Mouse (Mus musculus) liver, embryonic 14.5 days (tissue): Measurements from ENCODE around the gene Cnga3. TPM values are rescaled to one million over a fixed set of nuclear protein-coding genes. Genes with fewer than 3 reads are reported as not detected.

Experiments
- ATAC-seq: fragments of 200-750 bp; cut with Nextera tagmentation; 2 replicates; pipeline ENCODE4 v1.8.0; 2017; ENCODE audit warnings: moderate number of reproducible peaks, mild to moderate bottlenecking, moderate library complexity; ENCODE audit not compliant: insufficient read depth
- DNase-seq, 3 experiments: peaks; one replicate each; pipeline ENCODE4 v3.0.0-alpha.2; 2012 to 2013; ENCODE audit warnings: low read depth in 3 of 3, low spot score in 3 of 3
- H3K27ac ChIP-seq: fragments of 300-500 bp; sonication (generic); 2 replicates; pipeline ENCODE4 v1.5.1; 2014; ENCODE audit warnings: moderate library complexity, mild to moderate bottlenecking, control low read depth, inconsistent platforms
- H3K27me3 ChIP-seq: fragments of 300-500 bp; sonication (generic); 2 replicates; pipeline ENCODE4 v1.6.1; 2014; ENCODE audit warnings: mild to moderate bottlenecking, low read length, moderate library complexity; ENCODE audit not compliant: control insufficient read depth, insufficient read depth
- H3K36me3 ChIP-seq: fragments of 300-500 bp; sonication (generic); replicated peaks from 2 replicates; pipeline ENCODE4 v1.6.1; 2014; ENCODE audit warnings: low read depth; ENCODE audit not compliant: control insufficient read depth, insufficient read depth
- H3K4me1 ChIP-seq, 2 experiments: fragments of 200-500 bp in 1 of 2; fragments of 300-500 bp in 1 of 2; sonication (generic) in 1 of 2; replicated peaks; 2 replicates each; pipeline ENCODE4 v1.6.1; 2012 to 2014; ENCODE audit warnings: antibody characterized with exemption in 1 of 2, inconsistent platforms in 1 of 2, low read length in 1 of 2; ENCODE audit not compliant: control insufficient read depth in 2 of 2, insufficient read depth in 2 of 2
- H3K4me2 ChIP-seq: fragments of 300-500 bp; sonication (generic); 2 replicates; pipeline ENCODE4 v1.6.1; 2014; ENCODE audit warnings: low read depth, mild to moderate bottlenecking, control low read depth, moderate library complexity
- H3K4me3 ChIP-seq, 2 experiments: fragments of 200-500 bp in 1 of 2; fragments of 300-500 bp in 1 of 2; sonication (generic) in 1 of 2; 2 replicates each; pipeline ENCODE4 v1.5.1; 2012 to 2014; ENCODE audit warnings: low read depth in 2 of 2, low read length in 2 of 2, mild to moderate bottlenecking in 2 of 2, control low read depth in 1 of 2, inconsistent platforms in 1 of 2, moderate library complexity in 1 of 2; ENCODE audit not compliant: insufficient read depth in 1 of 2
- H3K9ac ChIP-seq: fragments of 300-500 bp; sonication (generic); replicated peaks from 2 replicates; pipeline ENCODE4 v1.6.1; 2014; ENCODE audit warnings: mild to moderate bottlenecking, control low read depth, moderate library complexity
- H3K9me3 ChIP-seq: fragments of 300-500 bp; sonication (generic); 2 replicates; pipeline ENCODE4 v1.6.1; 2016; ENCODE audit warnings: low read length, mixed read lengths; ENCODE audit not compliant: control insufficient read depth
- CTCF ChIP-seq: IDR thresholded peaks from 2 replicates; pipeline ENCODE4 v1.5.1; 2016; ENCODE audit warnings: antibody characterized with exemption, low read depth, control low read depth
- EP300 ChIP-seq: IDR thresholded peaks from 2 replicates; pipeline ENCODE4 v1.6.1; 2016; ENCODE audit warnings: antibody characterized with exemption, low read depth
- WGBS: fragments of 180-500 bp; shearing (Covaris S2); extraction: QIAGEN DNeasy Blood & Tissue Kit; methylation state at CpG from one replicate; pipeline ENCODE4 v1.1.7; 2014; ENCODE audit not compliant: insufficient replicate concordance; 5-methylcytosine and 5-hydroxymethylcytosine counted together
- polyA plus RNA-seq, 2 experiments: library from polyadenylated mRNA; depleted of rRNA in 1 of 2; stranded (reverse) in 1 of 2; unstranded in 1 of 2; fragments of >200 nt; fragmentation: Nextera tagmentation in 1 of 2; extraction: Ambion mirVana in 1 of 2; gene quantifications; 2 replicates each; pipeline versions ENCODE4 v1.2.1 to v1.2.3; 2012 to 2014

Cnga3 gene
- polyA plus RNA-seq, 2 experiments: not detected

DNA sequence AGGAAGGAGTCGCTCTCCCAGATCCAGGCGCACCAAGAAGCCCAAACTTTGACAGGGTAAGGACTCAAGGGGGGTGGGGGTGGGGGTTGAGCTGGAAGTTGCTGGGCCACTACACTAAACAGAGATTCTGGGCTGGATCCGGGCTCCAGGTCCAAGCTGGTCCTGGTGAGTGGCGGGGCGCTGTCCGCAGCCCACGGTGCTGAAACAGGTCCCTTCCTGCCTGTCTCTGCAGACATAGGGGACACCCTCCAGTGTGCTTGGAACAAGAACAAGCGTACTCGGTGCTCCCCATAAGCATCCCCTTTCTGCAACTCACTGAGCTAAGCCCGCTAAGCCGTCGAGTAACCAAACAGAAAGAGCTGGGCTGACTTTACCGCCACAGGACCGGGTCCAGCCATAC, 4.2 kb downstream of the Cnga3 start:
- Histone ChIP-seq H3K27ac (no peak overlapping the region), H3K4me1 (no peaks in the 10 kb centered on the region), H3K4me2 (no peak overlapping the region), H3K27me3 (no peaks in the 10 kb centered on the region), H3K9ac (no peak overlapping the region), H3K9me3 (no peaks in the 10 kb centered on the region), H3K4me3 (no peak overlapping the region), H3K36me3 (no peaks in the 10 kb centered on the region)
- TF ChIP-seq CTCF (no peak), EP300 (no peak)
- no peak for DNase-seq
- WGBS: 7% methylated on average over 14 of the region's 14 CpGs
- no peak for ATAC-seq

DNA sequence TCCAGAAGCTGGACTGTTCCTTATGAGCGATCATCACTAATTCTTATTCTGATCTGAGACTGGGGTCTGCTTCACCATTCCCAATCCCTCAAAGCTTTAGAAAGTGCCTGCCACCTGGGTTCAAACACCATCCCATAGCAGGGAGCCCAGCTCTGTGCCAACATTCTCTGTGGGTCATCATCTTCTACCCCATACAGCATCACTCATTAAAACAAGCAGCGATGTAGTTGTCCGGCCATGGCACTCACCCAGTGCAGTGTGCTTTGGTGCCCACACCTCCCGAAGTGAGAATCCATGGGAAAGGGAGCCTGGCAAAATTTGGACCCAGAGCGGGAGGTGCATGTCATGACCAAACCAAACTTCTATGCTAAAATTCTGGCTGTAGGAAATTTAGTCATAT, 5.4 kb downstream of the Cnga3 start:
- no peak for ATAC-seq
- no peak overlapping the region for H3K27ac ChIP-seq
- WGBS: 68% methylated on average over 5 of the region's 5 CpGs

DNA sequence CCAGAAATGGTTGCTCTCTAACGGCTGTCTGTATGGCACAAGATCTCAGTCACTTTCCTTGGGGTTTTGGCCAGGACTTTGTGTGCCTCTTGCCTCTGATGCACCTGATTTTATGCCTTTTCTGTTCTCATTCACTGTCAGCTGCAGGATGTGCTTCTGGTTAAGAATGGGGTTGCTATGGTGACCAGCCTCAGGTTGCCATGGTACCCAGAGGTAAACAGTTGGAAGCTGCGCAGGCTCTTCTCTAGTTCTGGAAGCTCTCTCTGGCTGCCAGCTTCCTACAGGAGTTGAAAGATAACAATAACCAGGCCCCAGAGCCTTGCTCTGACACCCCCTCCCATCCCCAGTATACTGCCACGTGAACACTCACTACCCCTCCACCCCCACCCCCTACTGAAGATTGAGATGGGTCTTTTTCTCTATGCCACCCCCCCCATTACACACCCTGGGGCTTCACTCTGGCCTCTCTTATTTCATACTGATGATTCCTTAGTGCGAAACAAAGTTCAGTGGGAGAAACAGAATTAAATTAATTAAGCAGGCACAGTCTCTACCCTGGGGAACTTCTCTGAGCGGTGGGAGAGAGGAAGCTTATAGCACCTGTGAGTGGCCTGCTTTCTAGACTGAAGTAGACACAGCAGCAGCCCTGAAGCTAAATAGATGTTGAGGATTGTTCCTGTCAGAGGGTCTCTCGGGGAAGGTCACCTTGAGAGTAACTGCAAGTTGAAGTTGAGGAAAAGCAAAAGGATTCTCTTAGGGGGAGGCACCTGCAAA, 6.1 kb downstream of the Cnga3 start:
- 34% methylated on average over 6 of the region's 6 CpGs for WGBS
- H3K27me3 ChIP-seq: no peaks in the 10 kb centered on the region
- H3K4me2 ChIP-seq: no peak overlapping the region
- ATAC-seq (no peak), DNase-seq (no peak)
- no peaks in the 10 kb centered on the region for H3K4me1 ChIP-seq
- H3K4me3 ChIP-seq: no peak overlapping the region
- H3K27ac ChIP-seq: no peak overlapping the region
- H3K9me3 ChIP-seq: no peaks in the 10 kb centered on the region
- no peak overlapping the region for H3K9ac ChIP-seq
- H3K36me3 ChIP-seq: no peaks in the 10 kb centered on the region
- TF ChIP-seq CTCF: no peak
- TF ChIP-seq EP300: no peak

More for the DNA sequence above, 5.4 kb downstream of the Cnga3 start:
- Histone ChIP-seq H3K9me3 (no peaks in the 10 kb centered on the region), H3K9ac (no peak overlapping the region), H3K4me2 (no peak overlapping the region), H3K36me3 (no peaks in the 10 kb centered on the region), H3K4me1 (no peaks in the 10 kb centered on the region), H3K27me3 (no peaks in the 10 kb centered on the region), H3K4me3 (no peak overlapping the region)
- no peak for TF ChIP-seq CTCF
- no peak for TF ChIP-seq EP300
- no peak for DNase-seq

DNA sequence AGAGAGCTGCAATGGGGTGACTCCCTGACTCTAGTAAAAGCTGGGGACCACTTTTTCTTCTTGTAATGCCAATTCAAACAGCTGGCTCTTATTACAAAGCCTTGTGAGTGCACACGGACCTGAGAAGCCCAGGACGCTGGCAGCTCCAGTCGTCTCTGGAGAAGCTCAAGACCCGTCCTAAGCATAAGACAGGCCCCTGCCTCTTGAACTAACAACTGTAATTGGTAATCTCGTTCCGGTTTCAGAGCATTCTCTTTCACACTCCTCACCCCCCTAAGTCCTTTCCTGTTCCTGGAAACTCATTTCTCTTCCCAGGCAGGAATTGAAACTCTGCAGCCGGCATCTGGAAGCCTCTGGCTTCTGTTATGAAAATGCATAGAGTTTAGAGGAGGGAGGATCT, 7.8 kb downstream of the Cnga3 start:
- ATAC-seq (no peak), DNase-seq (no peak)
- Histone ChIP-seq H3K4me3 (no peak overlapping the region), H3K27me3 (no peaks in the 10 kb centered on the region), H3K4me2 (no peak overlapping the region), H3K9ac (no peak overlapping the region), H3K4me1 (no peaks in the 10 kb centered on the region), H3K27ac (no peak overlapping the region), H3K36me3 (no peaks in the 10 kb centered on the region), H3K9me3 (no peaks in the 10 kb centered on the region)
- 50% methylated on average over 7 of the region's 7 CpGs for WGBS
- TF ChIP-seq EP300: no peak
- no peak for TF ChIP-seq CTCF

DNA sequence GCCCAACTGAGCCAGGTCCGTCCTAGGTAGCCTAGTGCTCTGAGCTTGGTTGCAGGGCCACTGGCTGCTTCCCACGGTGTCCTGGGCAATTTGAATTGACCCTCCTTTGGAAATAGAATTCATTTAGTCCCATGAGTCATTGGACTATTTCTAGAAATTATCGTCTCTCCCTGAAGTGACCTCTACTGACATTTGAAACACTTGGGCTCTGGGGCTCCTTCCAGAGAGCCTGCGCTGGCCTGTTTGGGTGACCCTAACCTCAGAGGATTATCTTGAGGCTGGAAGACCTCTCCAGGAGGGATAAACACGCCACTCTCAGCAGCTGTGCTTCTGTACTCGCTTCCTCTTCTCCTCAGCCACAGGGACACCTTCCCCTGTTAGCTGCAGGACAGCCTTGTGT, 16.2 kb downstream of the Cnga3 start:
- Histone ChIP-seq H3K4me3 (no peak overlapping the region), H3K36me3 (no peaks in the 10 kb centered on the region), H3K9ac (no peak overlapping the region), H3K27ac (no peak overlapping the region), H3K9me3 (no peaks in the 10 kb centered on the region), H3K4me1 (no peaks in the 10 kb centered on the region), H3K27me3 (no peaks in the 10 kb centered on the region), H3K4me2 (no peak overlapping the region)
- 50% methylated on average over 6 of the region's 6 CpGs for WGBS
- ATAC-seq (no peak), DNase-seq (no peak)
- TF ChIP-seq CTCF: no peak
- TF ChIP-seq EP300: no peak
